Mouse (Mus musculus) ES-E14 (cell line): Measurements from ENCODE around the gene Dcdc2a.

Experiments
- HCFC1 ChIP-seq: IDR thresholded peaks from 2 replicates; pipeline ENCODE4 v1.6.1; 2012; ENCODE audit warnings: low read length, inconsistent platforms, borderline replicate concordance; ENCODE audit not compliant: insufficient read depth
- ZC3H11A ChIP-seq: IDR thresholded peaks from 2 replicates; pipeline ENCODE4 v1.6.1; 2012; ENCODE audit warnings: low read depth, mild to moderate bottlenecking, inconsistent platforms, low read length, borderline replicate concordance

GRCm38 (mm10) chr13:25091347-25091746 lies 35.5 kb downstream of the Dcdc2a start:
- TF ChIP-seq HCFC1 (no peak), ZC3H11A (no peak)
